8 mouse cellular contexts compared by ENCODE assay signal in genomic region chr14:20673735-20674063, GRCm38 (mm10). TPM values are rescaled to one million over a fixed set of nuclear protein-coding genes. Genes with fewer than 3 reads are reported as not detected.
A peak's percentile ranks its signal among the peaks of the same experiment; 100 is the strongest.
DNase-seq lines count a peak whose midpoint lies in the region; ATAC-seq and TF ChIP-seq lines count a peak whose summit lies in the region.

No protein-coding gene starts in this region.

- H3K27me3 ChIP-seq in erythroblast, embryonic 14.5 days (ENCODE audit: control insufficient read depth), result peaks cover 21% of the 10 kb centered on the region
- no peaks in the 10 kb centered on the region for H3K27me3 ChIP-seq in intestine, postnatal 0 days (replicated peaks; ENCODE audit: control insufficient read depth, insufficient read depth, low read length)
- peaks cover 6% of the 10 kb centered on the region for H3K27me3 ChIP-seq in liver, embryonic 16.5 days (ENCODE audit: control insufficient read depth, insufficient read depth, low read depth, low read length)
- no peaks in the 10 kb centered on the region for H3K27me3 ChIP-seq in stomach, embryonic 14.5 days (ENCODE audit: control insufficient read depth, insufficient read depth, low read length)

- 6% methylated on average over 13 of the region's 13 CpGs for WGBS in lung, adult 2 months
- 9% methylated on average over 13 of the region's 13 CpGs for WGBS in bone marrow, adult 2 months
- WGBS in intestine, postnatal 0 days, result 8% methylated on average over 13 of the region's 13 CpGs
- 6% methylated on average over 13 of the region's 13 CpGs for WGBS in liver, embryonic 16.5 days (ENCODE audit: insufficient replicate concordance)
- 8% methylated on average over 13 of the region's 13 CpGs for WGBS in stomach, embryonic 14.5 days

- peak; percentile 80 for ATAC-seq in intestine, postnatal 0 days
- peak; percentile 67 for ATAC-seq in liver, embryonic 16.5 days (ENCODE audit: low read depth)
- peak; percentile 62; the same call in 1 of the 2 replicates for ATAC-seq in stomach, embryonic 14.5 days (ENCODE audit: insufficient number of reproducible peaks, insufficient read depth, low FRiP score, low read depth)

- peak; percentile 49 for DNase-seq in lung, adult 2 months
- DNase-seq in lung, postnatal 36 days, result no peak
- DNase-seq in cerebellum, adult 11-12 months, result no peak

- no peak overlapping the region for H3K27ac ChIP-seq in bone marrow, adult 2 months (ENCODE audit: control insufficient read depth, insufficient read depth, low read depth, low read length, poor library complexity)
- H3K27ac ChIP-seq in intestine, postnatal 0 days (ENCODE audit: low read depth, low read length), result peak overlapping the region; percentile 61; the same call in 1 of the 2 replicates
- peak overlapping the region; percentile 47 for H3K27ac ChIP-seq in liver, embryonic 16.5 days (ENCODE audit: low read length)
- H3K27ac ChIP-seq in stomach, embryonic 14.5 days (ENCODE audit: low read length), result peak overlapping the region; percentile 79

- peak overlapping the region; percentile 75 for H3K4me2 ChIP-seq in intestine, postnatal 0 days (replicated peaks; ENCODE audit: low read depth)
- peak overlapping the region; percentile 73 for H3K4me2 ChIP-seq in liver, embryonic 16.5 days (ENCODE audit: low read depth, low read length)
- peak overlapping the region; percentile 64 for H3K4me2 ChIP-seq in stomach, embryonic 14.5 days (replicated peaks; ENCODE audit: low read depth, low read length)

- H3K4me3 ChIP-seq in lung, adult 2 months (replicated peaks; ENCODE audit: extremely low read depth, low read depth, low read length), result peak overlapping the region; percentile 59
- H3K4me3 ChIP-seq in bone marrow, adult 2 months (replicated peaks; ENCODE audit: control insufficient read depth, low read depth, low read length), result peak overlapping the region; percentile 71
- H3K4me3 ChIP-seq in erythroblast, embryonic 14.5 days (replicated peaks), result peak overlapping the region; percentile 74
- H3K4me3 ChIP-seq in intestine, postnatal 0 days (ENCODE audit: low read depth, low read length), result peak overlapping the region; percentile 83
- peak overlapping the region; percentile 97 for H3K4me3 ChIP-seq in liver, embryonic 16.5 days (ENCODE audit: low read depth, low read length)
- H3K4me3 ChIP-seq in stomach, embryonic 14.5 days (ENCODE audit: low read depth, low read length), result peak overlapping the region; percentile 73

- no peak for TF ChIP-seq CTCF in lung, adult 2 months (IDR thresholded peaks at IDR 0.05; ENCODE audit: insufficient read depth, low read length)
- TF ChIP-seq CTCF in bone marrow, adult 2 months (IDR thresholded peaks at IDR 0.05; ENCODE audit: control insufficient read depth, insufficient read depth, low read length), result no peak
- no peak for TF ChIP-seq CTCF in intestine, postnatal 0 days (IDR thresholded peaks at IDR 0.05; ENCODE audit: low read depth)

- no peak for TF ChIP-seq POLR2A in lung, adult 2 months (IDR thresholded peaks at IDR 0.05; ENCODE audit: borderline replicate concordance, extremely low read depth, low read depth, low read length)
- no peak for TF ChIP-seq POLR2A in bone marrow, adult 2 months (IDR thresholded peaks at IDR 0.05; ENCODE audit: borderline replicate concordance, control insufficient read depth, low read depth, low read length)

- peaks cover 33% of the 10 kb centered on the region for H3K36me3 ChIP-seq in erythroblast, embryonic 14.5 days (ENCODE audit: control insufficient read depth)
- H3K36me3 ChIP-seq in intestine, postnatal 0 days (ENCODE audit: control insufficient read depth, insufficient read depth), result peaks cover 25% of the 10 kb centered on the region
- H3K36me3 ChIP-seq in liver, embryonic 16.5 days (ENCODE audit: control insufficient read depth, insufficient read depth), result peaks cover 19% of the 10 kb centered on the region
- H3K36me3 ChIP-seq in stomach, embryonic 14.5 days (ENCODE audit: control insufficient read depth, insufficient read depth, low read length), result peaks cover 24% of the 10 kb centered on the region

- peaks cover 3% of the 10 kb centered on the region for H3K4me1 ChIP-seq in lung, adult 2 months (ENCODE audit: control insufficient read depth, insufficient read depth, low read length)
- H3K4me1 ChIP-seq in bone marrow, adult 2 months (ENCODE audit: control insufficient read depth, insufficient read depth, low read length), result no peaks in the 10 kb centered on the region; the same call in 1 of the 2 replicates
- H3K4me1 ChIP-seq in erythroblast, embryonic 14.5 days (ENCODE audit: control insufficient read depth), result peaks cover 32% of the 10 kb centered on the region
- H3K4me1 ChIP-seq in intestine, postnatal 0 days (replicated peaks; ENCODE audit: control insufficient read depth, insufficient read depth, low read length), result no peaks in the 10 kb centered on the region
- peaks cover 11% of the 10 kb centered on the region for H3K4me1 ChIP-seq in liver, embryonic 16.5 days (ENCODE audit: control insufficient read depth, low read depth, low read length)
- H3K4me1 ChIP-seq in stomach, embryonic 14.5 days (ENCODE audit: control insufficient read depth, insufficient read depth, low read length), result peaks cover 8% of the 10 kb centered on the region; the same call in 1 of the 2 replicates

- peak overlapping the region; percentile 23; the same call in 1 of the 2 replicates for H3K9ac ChIP-seq in intestine, postnatal 0 days (ENCODE audit: low read depth, low read length)
- peak overlapping the region; percentile 17 for H3K9ac ChIP-seq in liver, embryonic 16.5 days (ENCODE audit: low read depth, low read length)
- H3K9ac ChIP-seq in stomach, embryonic 14.5 days (replicated peaks; ENCODE audit: low read depth, low read length), result no peak overlapping the region

- H3K9me3 ChIP-seq in erythroblast, embryonic 14.5 days (ENCODE audit: control insufficient read depth, low read length), result peaks cover 2% of the 10 kb centered on the region
- no peaks in the 10 kb centered on the region for H3K9me3 ChIP-seq in intestine, postnatal 0 days (ENCODE audit: control insufficient read depth)
- no peaks in the 10 kb centered on the region for H3K9me3 ChIP-seq in liver, embryonic 16.5 days (replicated peaks; ENCODE audit: control insufficient read depth, low read length)
- H3K9me3 ChIP-seq in stomach, embryonic 14.5 days (ENCODE audit: control insufficient read depth, low read depth, low read length), result no peaks in the 10 kb centered on the region

RNA-seq across cellular contexts. Expression of gene Sec24c, which starts 0.4 kb away (rescaled TPM):
- polyA plus RNA-seq in lung, adult 2 months (2012; rRNA removed), result 175 TPM in 2 replicates
- polyA plus RNA-seq in bone marrow, adult 2 months (2011; ENCODE audit: insufficient read depth, insufficient read length, low replicate concordance, missing spikeins), result 29.8 and 49.6 TPM in 2 replicates
- 3.6 and 5.0 TPM in 2 replicates for polyA plus RNA-seq in erythroblast, embryonic 14.5 days (2012)
- 51.0 and 53.8 TPM in 2 replicates for polyA plus RNA-seq in intestine, postnatal 0 days (2015; fragmentation: Nextera tagmentation; extraction: Ambion mirVana)
- polyA plus RNA-seq in liver, embryonic 16.5 days (2015; fragmentation: Nextera tagmentation; extraction: Ambion mirVana), result 36.5 and 46.0 TPM in 2 replicates
- polyA plus RNA-seq in stomach, embryonic 14.5 days (2014; fragmentation: Nextera tagmentation; extraction: Ambion mirVana), result 86.9 and 88.1 TPM in 2 replicates

RNA-seq across cellular contexts. Expression of gene Synpo2l, which starts 5.5 kb away (rescaled TPM):
- polyA plus RNA-seq in lung, adult 2 months (2012; rRNA removed), result 1.5 and 4.3 TPM in 2 replicates
- 0.70 TPM in 1 of 2 replicates, not detected in the other for polyA plus RNA-seq in bone marrow, adult 2 months (2011; ENCODE audit: insufficient read depth, insufficient read length, low replicate concordance, missing spikeins)
- not detected in 2 replicates for polyA plus RNA-seq in erythroblast, embryonic 14.5 days (2012)
- polyA plus RNA-seq in intestine, postnatal 0 days (2015; fragmentation: Nextera tagmentation; extraction: Ambion mirVana), result 0.23 and 0.27 TPM in 2 replicates
- 0.43 and 1.1 TPM in 2 replicates for polyA plus RNA-seq in liver, embryonic 16.5 days (2015; fragmentation: Nextera tagmentation; extraction: Ambion mirVana)
- polyA plus RNA-seq in stomach, embryonic 14.5 days (2014; fragmentation: Nextera tagmentation; extraction: Ambion mirVana), result 0.17 and 0.29 TPM in 2 replicates

RNA-seq across cellular contexts. Expression of gene Myoz1, which starts 17.4 kb away (rescaled TPM):
- polyA plus RNA-seq in lung, adult 2 months (2012; rRNA removed), result 19.8 TPM in 1 of 2 replicates, not detected in the other
- polyA plus RNA-seq in bone marrow, adult 2 months (2011; ENCODE audit: insufficient read depth, insufficient read length, low replicate concordance, missing spikeins), result 4.7 TPM in 1 of 2 replicates, not detected in the other
- polyA plus RNA-seq in erythroblast, embryonic 14.5 days (2012), result not detected in 2 replicates
- polyA plus RNA-seq in intestine, postnatal 0 days (2015; fragmentation: Nextera tagmentation; extraction: Ambion mirVana), result not detected in 2 replicates
- 2.0 and 5.6 TPM in 2 replicates for polyA plus RNA-seq in liver, embryonic 16.5 days (2015; fragmentation: Nextera tagmentation; extraction: Ambion mirVana)
- 0.29 TPM in 1 of 2 replicates, not detected in the other for polyA plus RNA-seq in stomach, embryonic 14.5 days (2014; fragmentation: Nextera tagmentation; extraction: Ambion mirVana)

RNA-seq across cellular contexts. Expression of gene Fut11, which starts 21.1 kb away (rescaled TPM):
- polyA plus RNA-seq in lung, adult 2 months (2012; rRNA removed), result 24.8 and 34.9 TPM in 2 replicates
- polyA plus RNA-seq in bone marrow, adult 2 months (2011; ENCODE audit: insufficient read depth, insufficient read length, low replicate concordance, missing spikeins), result 3.6 and 5.8 TPM in 2 replicates
- polyA plus RNA-seq in erythroblast, embryonic 14.5 days (2012), result 0.37 TPM in 2 replicates
- 7.4 and 8.4 TPM in 2 replicates for polyA plus RNA-seq in intestine, postnatal 0 days (2015; fragmentation: Nextera tagmentation; extraction: Ambion mirVana)
- polyA plus RNA-seq in liver, embryonic 16.5 days (2015; fragmentation: Nextera tagmentation; extraction: Ambion mirVana), result 5.0 and 5.4 TPM in 2 replicates
- polyA plus RNA-seq in stomach, embryonic 14.5 days (2014; fragmentation: Nextera tagmentation; extraction: Ambion mirVana), result 20.5 and 20.7 TPM in 2 replicates

RNA-seq across cellular contexts. Expression of gene Chchd1, which starts 29.1 kb away (rescaled TPM):
- polyA plus RNA-seq in lung, adult 2 months (2012; rRNA removed), result 19.7 and 23.2 TPM in 2 replicates
- 44.3 and 106 TPM in 2 replicates for polyA plus RNA-seq in bone marrow, adult 2 months (2011; ENCODE audit: insufficient read depth, insufficient read length, low replicate concordance, missing spikeins)
- polyA plus RNA-seq in erythroblast, embryonic 14.5 days (2012), result 0.43 and 0.77 TPM in 2 replicates
- 143 and 150 TPM in 2 replicates for polyA plus RNA-seq in intestine, postnatal 0 days (2015; fragmentation: Nextera tagmentation; extraction: Ambion mirVana)
- polyA plus RNA-seq in liver, embryonic 16.5 days (2015; fragmentation: Nextera tagmentation; extraction: Ambion mirVana), result 80.3 and 86.5 TPM in 2 replicates
- polyA plus RNA-seq in stomach, embryonic 14.5 days (2014; fragmentation: Nextera tagmentation; extraction: Ambion mirVana), result 211 and 224 TPM in 2 replicates
